Mouse (Mus musculus): ENCODE data around the gene Ptprm.

Gene Ptprm

DNA sequence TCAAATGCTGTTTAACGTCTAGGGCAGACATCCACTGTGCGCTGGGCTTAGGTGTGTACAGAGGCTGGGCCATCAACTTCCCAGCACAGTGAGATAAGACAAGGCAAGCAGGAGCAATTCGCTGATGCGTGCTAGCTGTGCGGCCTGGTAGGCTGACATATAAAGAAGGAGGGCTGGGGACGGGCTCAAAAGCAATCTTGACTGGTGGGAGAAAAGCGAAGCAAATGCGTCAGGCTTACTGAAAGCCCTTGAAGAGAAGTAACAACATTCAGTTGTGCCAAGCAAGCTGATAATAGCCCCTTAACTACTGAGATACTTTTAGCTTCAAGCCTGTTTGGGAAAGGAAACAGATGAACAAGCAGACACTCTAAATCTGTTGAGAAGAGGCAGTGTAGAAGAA, 217.8 kb downstream of the Ptprm start:
- Histone ChIP-seq H3K36me3 (ENCODE audit: control insufficient read depth, insufficient read depth, low read length, poor library complexity, severe bottlenecking) (no peaks in the 10 kb centered on the region), H3K27me3 (ENCODE audit: control insufficient read depth, insufficient read depth, low read length, poor library complexity, severe bottlenecking) (no peaks in the 10 kb centered on the region)
- no peak for DNase-seq (ENCODE audit: low read depth, low spot score)

DNA sequence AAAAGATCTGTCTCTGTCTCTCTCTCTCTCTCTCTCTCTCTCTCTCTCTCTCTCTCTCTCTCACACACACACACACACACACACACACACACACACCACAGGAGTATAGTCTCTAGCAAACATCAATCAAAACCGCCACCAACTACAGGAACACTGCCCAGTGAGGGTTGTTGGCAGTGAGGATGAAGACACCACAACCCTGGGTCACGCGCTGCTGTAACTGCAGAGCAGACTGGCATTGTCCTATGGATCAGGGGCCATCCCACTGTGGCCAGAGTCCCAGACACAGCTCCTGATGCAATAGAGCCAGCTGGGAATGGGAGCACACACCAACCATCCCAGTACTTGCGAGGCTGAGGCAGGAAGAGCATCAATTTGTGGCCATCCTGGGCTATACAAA, 220.0 kb downstream of the Ptprm start:
- H3K27me3 ChIP-seq (ENCODE audit: control insufficient read depth, insufficient read depth, low read length, poor library complexity, severe bottlenecking): no peaks in the 10 kb centered on the region
- DNase-seq (ENCODE audit: low read depth, low spot score): no peak
- no peaks in the 10 kb centered on the region for H3K36me3 ChIP-seq (ENCODE audit: control insufficient read depth, insufficient read depth, low read length, poor library complexity, severe bottlenecking)

DNA sequence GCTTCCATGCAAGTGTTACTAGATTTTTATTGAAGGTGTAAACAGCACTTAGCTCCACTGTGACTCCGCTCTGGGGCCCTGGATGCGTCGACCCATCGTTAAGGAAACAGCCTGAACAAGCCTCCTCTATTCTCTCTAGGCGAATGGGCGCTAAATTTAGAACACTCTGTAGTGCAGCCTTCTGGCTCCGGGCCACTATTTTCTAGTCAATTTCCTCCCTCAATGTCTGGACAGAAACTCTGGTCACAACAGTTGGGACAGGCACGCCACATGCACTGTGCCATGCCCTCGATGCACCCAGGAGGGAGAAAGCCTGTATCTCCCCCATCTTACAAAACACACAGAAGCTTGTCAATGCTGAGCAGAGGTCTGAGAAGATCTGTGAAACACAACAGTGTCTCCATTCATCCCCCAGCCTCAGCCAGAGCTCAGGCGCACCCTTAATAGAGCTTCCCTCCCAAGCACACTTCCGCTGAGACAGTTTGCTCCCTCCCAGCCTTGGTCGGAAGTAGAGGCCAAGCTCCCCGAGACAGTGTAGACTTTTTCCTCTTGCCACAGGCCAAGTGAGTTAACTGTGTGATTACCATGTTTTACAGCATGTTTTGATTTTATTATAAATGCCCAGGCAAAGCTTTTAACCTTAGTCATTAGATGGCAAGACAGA, 220.7 kb downstream of the Ptprm start:
- no peak for DNase-seq (ENCODE audit: low read depth, low spot score)
- Histone ChIP-seq H3K27me3 (ENCODE audit: control insufficient read depth, insufficient read depth, low read length, poor library complexity, severe bottlenecking) (no peaks in the 10 kb centered on the region), H3K36me3 (ENCODE audit: control insufficient read depth, insufficient read depth, low read length, poor library complexity, severe bottlenecking) (no peaks in the 10 kb centered on the region)

DNA sequence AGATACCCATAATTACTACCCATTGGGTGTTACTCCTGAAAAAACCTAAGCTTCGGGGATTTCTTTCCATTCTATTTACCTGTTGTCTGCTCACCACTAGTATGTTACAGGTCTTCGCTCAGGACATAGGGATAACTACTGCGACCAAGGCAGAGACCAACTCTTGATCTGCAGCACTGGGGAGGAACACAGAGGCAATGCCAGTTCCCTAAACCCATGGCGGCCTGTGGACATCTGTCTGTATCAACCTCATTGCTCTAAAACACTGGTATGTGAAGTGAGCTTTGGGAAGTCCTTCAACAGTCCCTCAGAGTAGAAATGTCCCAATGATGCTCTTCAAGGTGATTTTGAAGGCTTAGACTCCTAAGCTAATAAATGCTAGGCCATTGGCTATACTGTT, 221.2 kb downstream of the Ptprm start:
- no peak for DNase-seq (ENCODE audit: low read depth, low spot score)
- Histone ChIP-seq H3K36me3 (ENCODE audit: control insufficient read depth, insufficient read depth, low read length, poor library complexity, severe bottlenecking) (no peaks in the 10 kb centered on the region), H3K27me3 (ENCODE audit: control insufficient read depth, insufficient read depth, low read length, poor library complexity, severe bottlenecking) (no peaks in the 10 kb centered on the region)

DNA sequence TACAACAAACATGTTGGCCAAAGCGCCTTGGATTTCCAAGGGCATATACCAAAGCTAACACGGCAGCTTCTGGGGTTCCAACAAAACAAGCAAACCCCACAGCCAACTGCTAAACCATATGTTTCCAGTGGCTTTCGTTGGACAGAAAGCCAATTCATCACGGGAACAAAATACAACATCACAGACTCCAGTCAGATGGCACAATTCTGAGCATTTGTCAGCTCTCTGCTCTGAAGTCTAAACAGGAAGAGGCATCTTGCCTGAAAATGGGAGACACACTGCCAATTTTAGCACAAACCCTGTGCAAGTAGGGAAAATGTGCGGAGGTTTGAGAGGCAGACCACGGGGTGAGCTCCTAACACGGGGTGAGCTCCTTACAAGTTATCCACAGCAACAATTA, 226.7 kb downstream of the Ptprm start:
- Histone ChIP-seq H3K27me3 (ENCODE audit: control insufficient read depth, insufficient read depth, low read length, poor library complexity, severe bottlenecking) (no peaks in the 10 kb centered on the region), H3K36me3 (ENCODE audit: control insufficient read depth, insufficient read depth, low read length, poor library complexity, severe bottlenecking) (no peaks in the 10 kb centered on the region)
- DNase-seq (ENCODE audit: low read depth, low spot score): no peak

DNA sequence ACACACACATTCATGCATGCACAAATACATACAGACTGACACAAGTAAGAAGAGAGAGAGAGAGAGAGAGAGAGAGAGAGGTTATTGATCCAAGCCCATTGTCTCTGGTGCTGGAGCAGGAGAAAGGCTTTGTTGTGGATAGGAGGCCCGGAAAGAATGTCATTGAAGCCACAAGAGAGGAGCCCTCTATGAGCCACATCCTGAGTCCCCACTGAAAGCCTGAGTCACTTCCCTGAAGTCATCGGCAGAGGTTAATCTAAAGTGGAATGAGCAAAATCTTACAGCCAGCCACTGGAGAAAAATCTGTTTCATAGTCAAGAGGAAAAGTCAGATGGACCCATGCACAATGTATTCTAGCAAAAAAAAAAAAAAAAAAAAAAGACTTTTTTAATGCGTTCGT, 228.7 kb downstream of the Ptprm start:
- H3K27me3 ChIP-seq (ENCODE audit: control insufficient read depth, insufficient read depth, low read length, poor library complexity, severe bottlenecking): no peaks in the 10 kb centered on the region
- no peaks in the 10 kb centered on the region for H3K36me3 ChIP-seq (ENCODE audit: control insufficient read depth, insufficient read depth, low read length, poor library complexity, severe bottlenecking)
- DNase-seq (ENCODE audit: low read depth, low spot score): no peak

DNA sequence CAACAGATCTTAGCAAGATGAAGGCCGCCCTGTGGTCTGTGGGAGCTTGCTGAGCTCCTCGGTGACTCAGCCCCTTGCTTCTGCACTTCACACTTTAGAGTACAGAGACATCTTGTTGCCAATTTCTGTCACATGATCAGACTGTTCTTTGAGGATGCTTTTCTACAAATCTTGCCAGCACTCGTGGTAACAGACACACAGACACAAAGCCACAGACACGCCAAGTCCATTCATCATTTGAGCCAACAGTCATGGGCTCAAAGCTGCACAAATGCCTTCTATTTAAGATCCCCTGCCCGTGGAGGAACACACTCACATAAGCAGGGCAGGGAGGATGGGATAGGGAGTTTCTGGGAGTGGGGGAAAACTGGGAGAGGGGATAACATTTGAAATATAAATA, 230.0 kb downstream of the Ptprm start:
- no peak for DNase-seq (ENCODE audit: low read depth, low spot score)
- no peaks in the 10 kb centered on the region for H3K27me3 ChIP-seq (ENCODE audit: control insufficient read depth, insufficient read depth, low read length, poor library complexity, severe bottlenecking)
- H3K36me3 ChIP-seq (ENCODE audit: control insufficient read depth, insufficient read depth, low read length, poor library complexity, severe bottlenecking): no peaks in the 10 kb centered on the region

DNA sequence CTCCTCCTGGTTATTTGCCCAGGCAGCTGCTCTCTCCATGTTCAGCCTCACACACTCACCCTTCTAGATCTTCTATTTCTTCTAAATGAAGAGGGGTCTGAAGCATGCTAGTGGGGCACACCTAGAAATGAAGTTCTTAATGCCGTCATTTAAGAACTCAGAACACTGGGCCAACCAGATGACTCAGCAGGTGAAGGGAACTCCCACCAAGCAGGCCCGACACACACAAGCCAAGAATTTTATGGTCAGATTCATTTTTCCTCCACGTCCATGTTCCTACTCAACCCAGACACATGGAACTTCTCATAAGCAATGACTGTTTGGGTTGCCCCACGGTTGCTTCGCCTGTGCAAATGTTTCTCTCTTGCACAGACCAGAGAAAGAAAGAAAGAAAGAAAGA, 230.5 kb downstream of the Ptprm start:
- DNase-seq (ENCODE audit: low read depth, low spot score): no peak
- Histone ChIP-seq H3K27me3 (ENCODE audit: control insufficient read depth, insufficient read depth, low read length, poor library complexity, severe bottlenecking) (no peaks in the 10 kb centered on the region), H3K36me3 (ENCODE audit: control insufficient read depth, insufficient read depth, low read length, poor library complexity, severe bottlenecking) (no peaks in the 10 kb centered on the region)

DNA sequence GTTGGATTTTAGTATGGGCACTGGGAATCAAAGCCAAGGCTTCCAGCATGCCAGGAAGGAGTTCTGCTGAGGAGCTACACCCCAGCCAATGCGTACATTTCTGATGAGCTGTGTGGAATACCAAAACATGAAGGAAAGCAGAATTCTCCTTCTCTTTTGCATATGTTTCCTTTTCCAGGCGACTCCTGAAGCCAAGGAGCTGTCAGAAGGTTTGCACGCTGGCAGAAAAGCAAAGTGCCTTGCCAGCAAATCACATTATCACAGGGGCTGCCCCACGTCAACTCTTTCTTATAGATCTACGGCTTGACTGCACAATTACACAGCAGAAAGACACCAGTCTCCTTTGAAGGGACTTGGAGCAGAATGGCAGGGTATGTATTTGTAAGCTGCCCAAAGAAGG, 233.4 kb downstream of the Ptprm start:
- H3K27me3 ChIP-seq (ENCODE audit: control insufficient read depth, insufficient read depth, low read length, poor library complexity, severe bottlenecking): no peaks in the 10 kb centered on the region
- H3K36me3 ChIP-seq (ENCODE audit: control insufficient read depth, insufficient read depth, low read length, poor library complexity, severe bottlenecking): no peaks in the 10 kb centered on the region
- no peak for DNase-seq (ENCODE audit: low read depth, low spot score)

DNA sequence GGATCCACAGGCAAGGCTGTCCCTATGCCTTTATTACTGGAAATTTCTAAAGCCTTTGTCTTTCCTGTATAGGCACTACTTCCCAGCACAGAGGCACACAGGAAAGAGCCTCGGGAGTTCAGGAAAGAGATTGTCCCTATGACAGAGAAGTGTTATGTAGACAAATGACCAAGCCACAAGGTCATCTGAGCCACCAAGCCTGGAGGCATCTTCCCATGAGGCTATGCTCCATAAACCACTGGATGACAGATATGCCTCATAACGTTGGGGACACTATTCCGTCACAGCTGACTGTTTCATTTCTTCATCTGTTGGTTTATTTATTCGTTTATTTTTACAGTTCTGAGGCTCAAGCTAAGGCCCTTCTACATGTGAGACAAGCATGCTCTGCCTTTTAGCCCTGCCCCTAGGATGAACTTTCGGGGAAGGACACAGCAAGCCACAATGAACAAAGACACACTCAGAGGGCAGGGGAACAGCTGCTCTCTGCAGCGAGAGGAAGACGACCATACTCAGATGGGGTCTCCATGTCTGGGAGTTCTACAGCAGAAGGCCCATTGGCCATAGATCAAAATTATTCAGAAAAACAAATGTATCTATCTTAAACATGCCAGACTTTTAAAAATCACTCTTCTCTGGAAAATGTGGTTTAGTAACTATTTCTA, 235.4 kb downstream of the Ptprm start:
- Histone ChIP-seq H3K27me3 (ENCODE audit: control insufficient read depth, insufficient read depth, low read length, poor library complexity, severe bottlenecking) (no peaks in the 10 kb centered on the region), H3K36me3 (ENCODE audit: control insufficient read depth, insufficient read depth, low read length, poor library complexity, severe bottlenecking) (no peaks in the 10 kb centered on the region)
- no peak for DNase-seq (ENCODE audit: low read depth, low spot score)

DNA sequence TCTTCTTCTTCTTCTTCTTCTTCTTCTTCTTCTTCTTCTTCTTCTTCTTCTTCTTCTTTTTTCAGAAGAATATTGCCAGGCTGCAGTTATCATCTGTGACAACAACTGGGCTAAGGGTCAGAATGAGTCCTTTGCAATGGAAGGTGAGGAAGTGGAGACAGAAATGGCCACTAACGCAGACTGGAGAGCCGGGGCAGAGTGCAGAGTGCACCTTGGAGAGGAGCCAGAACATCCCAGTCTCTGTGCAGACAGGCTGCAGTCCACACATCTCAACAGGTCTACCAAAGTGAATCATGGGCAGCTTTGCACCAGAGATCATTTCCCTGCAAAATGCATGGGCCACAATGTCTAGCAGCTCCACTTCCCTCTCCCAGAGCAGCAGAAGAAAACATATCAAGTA, 239.4 kb downstream of the Ptprm start:
- no peaks in the 10 kb centered on the region for H3K36me3 ChIP-seq (ENCODE audit: control insufficient read depth, insufficient read depth, low read length, poor library complexity, severe bottlenecking)
- H3K27me3 ChIP-seq (ENCODE audit: control insufficient read depth, insufficient read depth, low read length, poor library complexity, severe bottlenecking): no peaks in the 10 kb centered on the region
- DNase-seq (ENCODE audit: low read depth, low spot score): no peak

DNA sequence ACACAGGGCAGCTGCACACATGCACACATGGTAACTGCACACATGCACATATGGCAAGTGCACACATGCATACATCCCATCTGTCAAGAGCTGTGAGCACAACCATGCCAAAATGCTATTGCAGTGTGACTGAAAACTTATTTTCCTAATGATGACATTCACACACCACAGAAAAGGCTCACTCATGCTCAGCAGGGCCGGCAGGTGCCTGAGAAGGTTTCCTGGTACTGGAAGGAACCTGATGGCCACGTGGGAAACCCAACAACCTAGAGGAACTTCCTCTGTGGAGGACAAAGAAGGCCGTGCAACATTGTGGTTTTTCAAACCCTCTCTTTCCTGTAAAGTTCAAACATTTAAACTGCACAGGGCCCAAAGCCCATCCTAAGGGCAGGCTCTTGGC, 241.6 kb downstream of the Ptprm start:
- no peaks in the 10 kb centered on the region for H3K36me3 ChIP-seq (ENCODE audit: control insufficient read depth, insufficient read depth, low read length, poor library complexity, severe bottlenecking)
- DNase-seq (ENCODE audit: low read depth, low spot score): no peak
- H3K27me3 ChIP-seq (ENCODE audit: control insufficient read depth, insufficient read depth, low read length, poor library complexity, severe bottlenecking): no peaks in the 10 kb centered on the region

DNA sequence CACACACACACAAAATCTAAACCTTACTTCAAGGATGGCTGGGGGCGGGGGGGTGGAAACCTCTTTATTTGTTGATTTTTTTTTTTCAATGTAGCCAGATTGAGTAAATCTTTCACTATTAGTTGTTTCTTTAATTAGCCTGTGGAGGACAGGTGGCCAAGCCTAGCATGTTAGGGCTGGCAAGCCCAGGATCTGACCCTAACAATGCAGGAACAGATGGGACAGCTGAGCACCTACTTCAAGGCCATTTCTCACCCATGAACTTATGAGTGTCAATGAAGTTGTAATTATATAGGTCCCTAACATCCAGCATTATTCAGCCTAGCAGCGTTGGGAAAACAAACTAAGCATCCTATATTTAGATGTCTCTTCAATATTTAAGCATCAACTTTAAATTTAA, 248.1 kb downstream of the Ptprm start:
- no peaks in the 10 kb centered on the region for H3K36me3 ChIP-seq (ENCODE audit: control insufficient read depth, insufficient read depth, low read length, poor library complexity, severe bottlenecking)

DNA sequence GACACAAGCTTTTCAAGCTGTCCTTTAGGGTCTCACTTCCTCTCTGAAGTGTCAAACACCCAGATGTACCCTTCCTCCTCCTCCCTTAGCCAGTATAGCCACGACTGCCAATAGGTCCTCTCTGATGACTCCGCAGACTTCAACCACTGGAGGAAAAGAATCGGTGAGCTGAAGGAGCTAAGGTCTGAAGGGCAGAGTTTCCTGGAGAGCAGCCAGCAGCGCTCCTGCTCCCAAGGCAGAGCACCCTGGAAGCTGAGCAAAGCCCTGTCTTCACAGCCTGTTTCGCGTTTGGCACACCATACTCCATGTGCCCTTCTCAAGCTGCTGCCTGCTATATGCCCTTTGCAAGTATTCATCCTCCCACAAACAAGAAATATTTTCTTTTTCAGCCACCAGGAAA, 252.2 kb downstream of the Ptprm start:
- DNase-seq (ENCODE audit: low read depth, low spot score): no peak
- no peaks in the 10 kb centered on the region for H3K27me3 ChIP-seq (ENCODE audit: control insufficient read depth, insufficient read depth, low read length, poor library complexity, severe bottlenecking)
- H3K36me3 ChIP-seq (ENCODE audit: control insufficient read depth, insufficient read depth, low read length, poor library complexity, severe bottlenecking): no peaks in the 10 kb centered on the region

More for the DNA sequence above, 248.1 kb downstream of the Ptprm start:
- no peak for DNase-seq (ENCODE audit: low read depth, low spot score)
- H3K27me3 ChIP-seq (ENCODE audit: control insufficient read depth, insufficient read depth, low read length, poor library complexity, severe bottlenecking): no peaks in the 10 kb centered on the region

DNA sequence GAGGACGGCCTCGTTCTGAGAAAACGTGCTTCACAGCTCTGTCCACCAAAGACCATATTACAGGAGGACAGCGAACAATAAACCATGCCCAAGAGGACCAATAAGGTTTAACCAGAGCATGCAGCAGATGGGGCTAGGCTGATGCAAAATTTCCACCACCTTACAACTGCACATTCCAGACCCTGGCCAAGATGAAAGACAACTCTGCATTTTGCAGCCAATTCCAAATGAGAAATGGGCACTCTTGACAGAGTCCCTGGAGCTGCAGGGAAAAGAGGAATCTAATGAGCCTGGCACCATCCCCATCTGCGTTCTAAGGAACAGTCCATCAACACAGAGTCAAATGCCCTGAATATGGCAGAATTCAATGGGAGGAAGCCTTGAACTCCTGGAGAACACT, 263.3 kb downstream of the Ptprm start:
- H3K36me3 ChIP-seq (ENCODE audit: control insufficient read depth, insufficient read depth, low read length, poor library complexity, severe bottlenecking): no peaks in the 10 kb centered on the region
- no peak for DNase-seq (ENCODE audit: low read depth, low spot score)
- H3K27me3 ChIP-seq (ENCODE audit: control insufficient read depth, insufficient read depth, low read length, poor library complexity, severe bottlenecking): no peaks in the 10 kb centered on the region

DNA sequence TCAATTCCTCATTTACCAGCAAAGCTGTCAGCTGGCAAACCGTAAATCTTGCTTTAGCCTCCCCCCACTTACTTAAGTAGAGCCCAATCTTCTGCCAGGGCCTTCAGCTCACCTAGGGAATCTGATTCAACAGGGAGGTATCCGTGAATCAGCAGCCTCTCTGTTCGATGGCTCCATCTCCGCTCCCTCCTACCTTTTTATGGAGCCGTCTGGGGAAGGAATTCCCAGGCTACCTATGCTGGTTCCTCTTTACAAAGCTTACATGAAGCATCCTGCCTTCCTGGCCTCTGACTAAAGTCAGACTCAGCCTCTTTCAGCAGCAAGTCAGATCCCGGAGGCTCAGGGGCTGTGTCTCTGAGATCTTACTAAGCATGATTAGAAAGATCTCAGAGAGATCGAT, 264.1 kb downstream of the Ptprm start:
- H3K27me3 ChIP-seq (ENCODE audit: control insufficient read depth, insufficient read depth, low read length, poor library complexity, severe bottlenecking): no peaks in the 10 kb centered on the region
- no peak for DNase-seq (ENCODE audit: low read depth, low spot score)
- H3K36me3 ChIP-seq (ENCODE audit: control insufficient read depth, insufficient read depth, low read length, poor library complexity, severe bottlenecking): no peaks in the 10 kb centered on the region

Data from splenic B cell, adult 2 months (primary cell).